Mouse (Mus musculus): ENCODE measurements at regions not wholly inside any gene's neighbourhood (a gene's known extent, or its start where the extent isn't known, plus 50 kb on each side); places are given as distances from the start of the nearest gene placed in this dataset.

DNA sequence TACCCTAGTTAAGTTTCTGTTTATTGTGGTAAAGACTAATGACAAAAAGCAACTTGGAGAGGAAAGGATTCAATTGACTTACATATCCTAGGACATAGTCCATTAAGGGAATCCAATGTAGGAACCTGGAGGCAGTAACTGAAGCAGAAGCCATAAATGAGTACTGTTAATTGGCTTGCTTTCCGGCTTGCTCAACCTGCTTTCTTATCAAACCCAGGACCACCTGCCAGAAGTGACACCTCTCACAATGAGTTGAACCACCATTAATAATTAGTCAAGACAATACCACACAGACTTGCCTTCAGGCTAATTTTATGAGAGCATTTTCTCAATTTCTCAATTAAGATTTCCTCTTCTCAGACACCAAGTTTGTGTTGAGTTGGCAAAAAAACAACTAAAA, 148.8 kb downstream of the Ccser2 start:
- no peak for DNase-seq (ENCODE audit: low spot score in 2 of 2)

DNA sequence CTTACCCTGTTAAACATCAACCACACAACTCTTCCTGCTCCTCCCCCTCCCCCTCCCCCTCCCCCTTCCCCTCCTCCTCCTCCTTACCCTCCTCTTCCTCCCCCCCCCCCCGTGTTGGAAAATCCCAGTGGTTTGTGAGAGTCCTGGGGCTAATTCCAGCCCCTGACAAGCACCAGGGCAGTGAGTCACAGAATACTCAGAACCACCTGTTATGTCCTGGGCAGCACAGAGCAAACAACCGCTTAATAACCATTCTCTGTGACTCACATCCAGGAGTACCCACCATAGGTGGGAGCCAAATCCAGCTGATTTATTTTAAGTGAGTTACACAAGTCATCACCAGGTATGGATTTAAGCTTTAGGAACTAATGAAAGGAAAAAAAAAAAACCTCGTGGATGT, 166.2 kb downstream of the Ccser2 start:
- DNase-seq (ENCODE audit: low spot score in 2 of 2), result no peak

DNA sequence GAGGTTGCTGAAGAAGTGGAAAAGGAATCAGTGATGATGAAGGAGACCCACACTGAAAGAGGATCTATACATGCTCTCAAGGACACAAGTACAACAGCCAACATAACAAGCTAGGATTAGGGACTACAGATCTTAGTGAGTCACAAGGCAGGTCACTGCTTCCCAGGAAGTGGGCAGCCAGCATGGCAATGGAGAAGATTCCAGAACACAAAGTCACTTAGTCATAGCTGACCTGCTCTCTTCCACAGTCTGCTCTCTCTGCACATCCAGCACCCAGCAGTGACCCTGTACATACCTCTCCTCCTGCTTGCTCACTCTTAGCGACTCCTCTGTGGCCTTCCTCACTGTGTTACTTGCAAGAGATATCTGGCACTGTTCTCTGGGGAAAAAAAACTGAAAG, 168.8 kb downstream of the Ccser2 start:
- DNase-seq (ENCODE audit: low spot score in 2 of 2), result no peak

DNA sequence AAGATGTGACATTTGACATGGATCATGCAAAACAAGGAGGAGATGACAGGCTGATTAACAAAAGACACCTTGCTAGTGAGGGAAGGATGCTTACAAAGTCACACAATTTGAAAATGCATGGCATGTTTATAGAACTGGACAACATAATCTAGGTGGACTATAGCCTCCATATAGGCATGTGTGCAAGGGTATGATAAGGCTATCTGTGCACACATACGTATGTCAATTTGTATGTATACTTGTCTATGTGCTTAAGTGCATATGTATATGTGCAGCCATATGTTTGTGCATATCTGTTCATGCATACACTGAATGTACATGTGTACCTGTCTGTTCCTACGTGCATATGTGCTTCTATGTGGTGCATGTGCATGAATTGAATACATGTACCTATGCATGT, 186.7 kb downstream of the Ccser2 start:
- DNase-seq (ENCODE audit: low spot score in 2 of 2), result no peak

DNA sequence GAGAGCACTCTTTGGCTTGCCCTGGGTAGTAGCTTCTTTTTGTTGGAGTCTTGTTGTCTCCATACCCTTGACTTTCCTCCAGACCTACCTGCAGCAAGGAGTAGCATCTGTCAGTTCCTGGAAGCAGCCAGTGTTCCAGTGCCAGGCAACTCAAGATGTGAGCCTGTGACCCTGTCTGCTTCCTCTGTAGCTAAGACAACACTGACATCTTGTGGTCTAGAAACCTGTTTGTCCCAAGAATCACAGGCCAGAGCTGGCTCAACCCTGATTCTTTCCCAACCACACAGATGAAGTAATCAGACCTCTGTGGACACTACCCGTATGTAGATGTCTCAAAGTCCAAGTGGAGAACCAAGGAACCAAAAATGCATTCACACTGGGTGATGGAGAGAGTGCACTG, 189.6 kb downstream of the Ccser2 start:
- peak; percentile 39 to 47 for DNase-seq (ENCODE audit: low spot score in 2 of 2)

DNA sequence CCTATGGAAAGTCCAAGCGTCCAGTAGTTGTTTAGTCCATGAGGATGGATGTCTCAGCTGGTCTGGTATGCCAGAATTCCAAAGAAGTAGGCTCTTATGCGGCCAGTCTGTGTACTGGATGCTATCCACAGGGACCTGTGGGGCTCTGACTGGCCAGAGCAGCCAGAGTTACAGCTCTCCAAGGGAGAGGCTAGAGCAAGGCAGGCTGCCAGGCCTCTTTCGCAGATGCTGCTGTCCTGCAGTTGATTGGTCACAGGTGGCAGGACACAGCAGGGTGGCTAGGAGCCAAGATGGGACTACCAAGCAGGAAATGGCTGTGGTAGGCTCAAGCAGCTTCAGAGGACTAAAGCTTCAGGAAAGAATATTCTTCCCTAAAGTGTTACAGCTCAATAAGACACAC, 194.2 kb downstream of the Ccser2 start:
- DNase-seq (ENCODE audit: low spot score in 2 of 2), result no peak

DNA sequence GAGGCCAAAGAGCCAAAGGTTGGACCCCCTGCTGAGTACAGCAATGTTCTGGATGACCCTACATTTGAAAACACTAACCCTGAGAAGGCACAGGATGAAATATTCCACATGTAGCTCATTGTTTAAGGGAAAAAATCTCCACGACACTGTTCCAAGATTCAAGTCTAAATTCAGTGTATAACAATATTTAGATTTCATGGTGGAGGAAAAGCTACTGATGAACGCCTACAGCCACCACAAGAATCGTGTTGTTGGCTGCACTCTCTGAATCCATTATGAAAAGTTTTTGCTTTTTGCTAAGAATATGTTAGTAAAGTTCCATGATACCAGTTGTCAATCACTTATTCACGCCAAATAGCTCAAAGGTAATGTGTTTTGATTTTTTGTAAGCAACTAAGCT, 204.2 kb downstream of the Ccser2 start:
- DNase-seq (ENCODE audit: low spot score in 2 of 2), result no peak

DNA sequence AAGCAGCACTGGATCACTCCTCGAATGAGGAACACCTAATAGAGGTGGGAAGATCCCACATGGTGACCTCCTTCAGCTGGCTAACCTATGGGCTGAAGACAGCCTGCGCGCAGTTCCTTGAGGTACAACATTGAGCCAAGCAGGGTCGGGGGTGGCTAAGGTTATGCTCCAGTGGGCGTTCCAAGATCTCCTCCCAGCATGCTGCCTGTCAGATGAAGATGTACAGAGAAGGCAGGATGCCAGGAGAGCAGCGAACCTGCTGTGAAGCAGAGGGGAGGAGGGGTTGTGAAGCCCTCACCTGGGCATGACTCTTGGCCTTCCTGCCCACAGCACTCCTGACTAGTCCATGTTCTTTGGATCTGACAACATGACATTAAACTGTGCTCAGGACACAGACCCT, 212.5 kb downstream of the Ccser2 start:
- no peak for DNase-seq (ENCODE audit: low spot score in 2 of 2)

DNA sequence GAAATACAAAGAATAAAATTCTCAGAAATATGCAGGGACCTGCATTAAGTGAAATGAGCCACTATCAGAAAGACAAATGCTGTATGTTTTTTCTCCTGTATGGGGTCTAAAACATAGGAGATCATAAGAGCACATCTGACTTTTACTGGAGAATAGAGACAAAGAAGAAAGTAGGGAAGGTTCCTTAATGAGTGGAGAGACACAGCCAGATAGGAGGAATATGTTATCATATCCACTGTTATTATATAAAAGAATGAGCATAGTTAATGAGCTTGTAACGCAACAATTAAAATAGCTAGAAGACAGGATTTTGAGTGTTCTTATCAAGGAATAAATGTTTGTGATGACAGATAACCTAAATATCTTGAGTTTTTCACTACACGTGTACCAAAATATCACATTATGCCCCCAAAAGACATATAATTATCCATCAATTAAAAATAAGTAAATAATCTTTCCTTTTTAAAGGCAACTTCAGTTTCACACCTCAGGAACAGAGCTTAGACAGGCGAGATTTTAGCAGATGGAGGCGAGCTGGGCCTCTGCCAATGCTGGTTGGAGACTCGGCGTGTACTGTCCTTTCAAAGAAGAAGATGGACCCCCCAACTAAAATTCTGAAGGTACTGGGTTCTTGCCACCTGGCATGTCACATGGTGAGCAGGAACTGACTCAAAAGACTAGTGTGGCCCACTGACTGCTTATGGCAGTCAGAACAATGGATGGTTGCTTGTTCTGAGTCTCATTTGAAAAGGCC, 220.3 kb downstream of the Ccser2 start:
- peak in 1 of 2 experiments; percentile 17 for DNase-seq (ENCODE audit: low spot score in 2 of 2)

DNA sequence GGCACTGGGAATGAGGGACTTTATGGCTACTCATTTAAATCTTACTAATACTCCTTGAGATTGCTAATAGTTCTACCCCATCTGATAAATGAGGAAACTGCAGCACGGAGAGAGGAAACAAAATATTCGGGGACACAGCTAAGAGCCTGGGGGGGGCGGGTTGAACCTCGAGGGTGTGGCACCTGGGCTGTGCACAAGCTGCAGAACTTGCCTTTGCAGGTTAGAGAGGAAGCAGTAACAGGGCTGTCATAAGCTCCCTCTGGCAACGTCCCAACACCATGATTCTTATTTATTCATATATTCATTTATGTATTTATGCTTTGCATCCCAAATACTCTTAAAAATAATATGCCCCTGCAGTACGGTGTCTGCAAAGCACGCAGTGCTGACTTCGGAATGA, 237.5 kb downstream of the Ccser2 start:
- no peak for DNase-seq (ENCODE audit: low spot score in 2 of 2)

DNA sequence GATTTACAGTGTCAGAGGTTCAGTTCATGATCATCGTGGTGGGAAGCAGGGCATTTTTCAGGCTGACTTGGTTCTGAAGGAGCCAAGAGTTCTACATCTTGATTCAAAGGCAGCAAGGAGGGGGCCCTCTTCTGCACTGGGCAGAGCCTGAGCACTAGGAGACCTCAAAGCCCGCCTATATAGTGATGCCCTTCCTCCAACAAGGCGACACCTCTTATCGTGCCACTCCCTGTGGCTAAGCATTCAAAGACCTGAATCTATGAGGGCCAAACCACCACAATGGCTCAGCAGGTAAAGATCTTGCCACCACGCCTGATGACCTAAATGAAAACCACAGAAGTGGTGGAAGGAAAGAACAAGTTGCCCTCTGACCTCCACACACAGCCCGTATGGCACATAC, 242.5 kb downstream of the Ccser2 start:
- no peak for DNase-seq (ENCODE audit: low spot score in 2 of 2)

DNA sequence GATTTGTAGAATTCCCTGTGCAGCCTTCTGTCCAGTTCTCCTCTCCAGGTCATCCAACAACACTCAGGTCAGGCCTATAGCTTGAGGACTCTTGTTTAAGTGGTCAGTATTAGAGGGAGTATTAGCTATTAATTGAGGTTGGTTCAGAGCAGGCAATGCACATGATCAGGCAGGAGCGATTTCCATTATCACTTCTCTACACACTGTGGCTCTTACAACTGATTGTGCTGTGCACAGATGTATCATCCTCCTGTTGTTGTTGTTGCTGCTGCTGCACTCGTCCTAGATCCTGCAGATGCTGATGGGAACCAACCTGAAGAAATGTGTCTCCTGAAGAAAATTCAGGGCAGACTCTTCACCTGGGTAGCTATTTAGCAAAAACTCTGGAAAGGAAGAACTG, 252.9 kb downstream of the Ccser2 start:
- DNase-seq (ENCODE audit: low spot score in 2 of 2), result no peak

DNA sequence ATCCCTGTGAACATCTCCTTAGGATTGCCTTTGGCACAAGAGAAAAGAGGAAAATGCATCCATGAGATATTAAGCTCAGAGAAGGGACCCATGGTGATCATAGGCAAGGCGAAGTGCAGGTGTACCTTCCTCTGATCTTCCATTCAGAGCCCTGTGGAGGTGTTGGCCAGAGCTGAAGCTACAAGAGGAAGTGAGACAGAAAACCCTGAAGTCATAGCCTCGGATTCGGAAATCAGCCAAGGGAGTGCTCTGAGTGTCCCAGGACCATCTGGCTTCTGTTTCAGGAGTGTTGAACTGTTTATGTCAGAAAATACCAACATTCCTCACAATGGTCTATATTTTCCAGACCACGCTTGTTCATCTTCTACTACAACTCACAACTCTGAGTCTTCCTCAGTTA, 271.6 kb downstream of the Ccser2 start:
- DNase-seq (ENCODE audit: low spot score in 2 of 2), result no peak

DNA sequence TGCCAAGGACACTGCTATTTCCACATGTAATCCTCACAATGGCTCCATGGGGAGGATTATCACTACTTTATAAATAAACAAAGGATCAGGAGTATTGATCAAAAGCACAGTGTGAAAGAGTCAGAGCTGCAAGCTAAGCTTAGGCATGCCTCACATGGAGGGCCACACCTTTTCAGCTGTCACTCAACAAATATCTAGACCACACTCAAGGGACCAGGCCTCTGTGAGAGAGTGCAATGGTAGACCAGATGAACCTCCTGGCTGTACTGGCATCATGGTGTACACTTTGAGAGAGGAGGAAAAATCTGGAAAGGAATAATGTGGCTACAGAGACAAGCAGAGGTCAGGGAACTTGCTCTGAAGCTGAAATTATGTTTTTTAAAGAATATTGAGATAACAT, 276.6 kb downstream of the Ccser2 start:
- DNase-seq (ENCODE audit: low spot score in 2 of 2), result no peak

DNA sequence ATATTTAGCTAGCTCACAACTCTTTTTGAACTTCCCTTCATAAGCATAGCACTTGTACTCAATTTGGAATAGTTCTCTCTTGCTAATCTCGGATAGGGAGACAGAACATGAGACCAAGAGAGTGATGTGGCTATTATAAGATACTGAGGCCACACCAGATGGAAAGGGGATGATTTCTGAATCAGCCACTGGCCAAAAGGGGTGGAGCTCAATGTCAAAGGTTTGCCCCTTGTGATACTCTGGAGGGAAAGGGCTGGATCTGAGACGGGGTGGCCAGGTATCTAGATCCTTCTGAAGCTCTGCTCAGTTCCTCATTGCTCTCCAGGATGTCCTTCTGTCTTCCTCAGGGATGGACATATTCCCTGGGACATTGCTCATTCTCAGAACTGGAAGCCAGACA, 277.6 kb downstream of the Ccser2 start:
- DNase-seq (ENCODE audit: low spot score in 2 of 2), result no peak

DNA sequence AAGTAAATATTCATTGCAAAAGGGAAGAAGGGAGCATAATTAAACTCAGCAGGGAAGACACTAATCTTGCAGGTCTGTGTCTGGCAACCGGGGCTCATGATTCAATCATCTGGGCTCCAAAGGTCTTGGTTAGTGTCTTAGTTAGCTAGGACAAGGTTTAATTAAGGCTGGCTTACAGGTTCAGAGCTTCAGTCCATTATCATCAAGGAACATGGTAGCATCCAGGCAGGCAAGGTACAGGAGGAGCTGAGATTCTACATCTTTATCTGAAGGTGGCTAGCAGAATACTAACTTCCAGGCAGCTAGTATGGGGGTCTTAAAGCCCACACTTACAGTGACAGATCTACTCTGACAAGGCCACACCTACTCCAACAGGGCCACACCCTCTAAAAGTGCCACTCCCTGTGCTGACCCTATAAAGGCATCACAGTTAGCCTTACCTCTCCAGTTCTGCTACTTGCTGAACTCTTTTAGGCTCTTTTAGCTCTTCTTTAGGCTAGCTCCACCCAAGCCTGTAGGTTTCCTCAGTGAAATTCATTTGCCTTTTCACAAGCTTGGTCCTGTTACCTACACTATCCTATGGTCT, 309.8 kb downstream of the Ccser2 start:
- no peak for DNase-seq (ENCODE audit: low spot score in 2 of 2)

DNA sequence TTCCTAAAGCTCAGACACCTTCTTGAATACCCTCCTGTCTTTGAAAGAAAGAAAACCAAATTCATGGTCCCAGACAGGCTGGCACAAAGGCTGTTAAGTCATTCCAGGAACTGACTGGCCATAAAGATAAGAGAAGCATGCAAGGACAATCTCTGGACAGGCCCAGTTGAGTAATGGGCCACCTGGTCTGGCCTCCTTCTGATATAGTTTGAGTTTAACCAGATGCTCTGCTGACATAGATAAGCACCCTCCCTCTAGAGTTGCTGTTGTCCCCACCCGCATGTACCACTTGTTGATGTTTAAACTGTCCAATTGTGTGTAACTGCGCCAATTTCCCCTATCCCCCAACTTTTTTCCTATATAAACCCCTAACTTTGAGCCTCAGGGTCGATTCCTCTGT, 310.4 kb downstream of the Ccser2 start:
- no peak for DNase-seq (ENCODE audit: low spot score in 2 of 2)

DNA sequence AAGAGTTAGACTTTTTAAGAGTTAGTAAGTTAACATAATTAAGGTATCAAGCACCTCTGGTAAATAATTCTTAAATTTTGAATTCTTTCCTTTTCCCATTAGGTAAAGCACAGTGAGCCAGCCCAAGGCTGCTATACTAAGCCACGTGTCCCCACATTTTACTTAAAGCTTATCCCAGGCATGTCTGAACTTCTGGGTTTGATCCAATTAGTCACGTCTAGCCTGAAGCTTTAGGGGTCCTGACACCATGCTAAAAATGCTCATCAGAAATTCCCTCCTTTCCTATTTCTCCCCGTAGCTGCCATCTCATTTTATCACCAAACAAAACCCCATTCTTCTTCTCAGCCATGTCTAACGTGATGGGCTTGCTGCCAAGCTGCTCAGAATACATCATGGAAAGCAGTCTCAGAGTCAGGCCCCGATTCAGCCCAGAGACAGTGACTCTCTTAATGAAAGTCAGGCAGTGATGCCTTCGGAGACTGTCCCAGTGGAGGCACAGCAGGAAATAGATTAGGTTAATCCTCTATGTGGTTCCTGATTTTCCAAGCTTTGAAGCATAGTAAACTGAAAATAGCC, 315.5 kb downstream of the Ccser2 start:
- peak in 1 of 2 experiments; percentile 29 for DNase-seq (ENCODE audit: low spot score in 2 of 2)

DNA sequence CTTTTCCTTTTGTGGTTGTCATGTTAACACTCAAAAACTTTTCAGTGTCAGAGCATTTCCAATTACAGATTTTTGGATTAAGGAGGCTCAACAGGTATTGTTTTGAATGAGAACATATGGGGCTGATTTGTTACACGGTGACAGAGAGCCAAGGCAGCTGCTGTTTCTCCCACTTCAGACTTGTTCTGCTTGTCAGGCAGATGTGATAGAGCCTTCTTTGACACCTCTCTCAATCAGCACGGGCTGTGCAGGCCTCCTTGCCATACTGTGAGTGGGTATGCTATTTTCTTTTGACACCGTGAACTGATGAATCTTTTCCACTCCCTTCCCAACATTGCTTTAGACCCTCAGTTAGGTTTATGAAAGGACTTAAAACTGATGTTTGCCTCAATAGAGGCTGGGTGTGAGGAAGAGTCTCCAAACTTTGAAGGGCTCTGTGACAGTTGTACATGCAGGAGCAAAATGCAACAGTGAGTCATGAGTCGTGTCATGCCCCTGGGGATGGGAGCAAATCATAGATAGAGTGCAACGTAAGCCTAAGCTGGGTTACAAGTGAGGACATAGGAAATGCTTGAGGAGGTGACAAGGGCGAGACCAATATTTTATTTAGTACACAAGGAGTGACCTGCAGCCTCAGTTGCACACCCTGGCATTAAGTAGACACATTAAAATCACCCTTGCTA, 317.4 kb downstream of the Ccser2 start:
- no peak for DNase-seq (ENCODE audit: low spot score in 2 of 2)

DNA sequence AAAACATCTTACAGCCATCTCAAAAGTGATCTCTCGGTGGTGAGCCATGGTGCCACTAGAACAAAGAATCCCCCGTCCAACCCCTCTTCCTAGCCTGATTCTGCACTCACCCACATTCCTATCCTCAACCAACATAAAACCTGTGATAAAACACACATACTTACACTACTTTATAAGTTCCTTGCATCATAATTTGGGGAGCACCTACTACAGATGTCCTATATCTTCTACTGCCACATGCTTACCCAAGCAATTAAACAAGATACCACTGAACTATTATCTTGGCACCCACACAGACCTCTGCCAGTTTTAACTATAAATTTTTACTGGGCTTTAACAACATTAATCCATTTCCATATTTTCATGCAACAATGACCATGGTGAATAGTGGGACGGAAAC, 321.9 kb downstream of the Ccser2 start:
- no peak for DNase-seq (ENCODE audit: low spot score in 2 of 2)

DNA sequence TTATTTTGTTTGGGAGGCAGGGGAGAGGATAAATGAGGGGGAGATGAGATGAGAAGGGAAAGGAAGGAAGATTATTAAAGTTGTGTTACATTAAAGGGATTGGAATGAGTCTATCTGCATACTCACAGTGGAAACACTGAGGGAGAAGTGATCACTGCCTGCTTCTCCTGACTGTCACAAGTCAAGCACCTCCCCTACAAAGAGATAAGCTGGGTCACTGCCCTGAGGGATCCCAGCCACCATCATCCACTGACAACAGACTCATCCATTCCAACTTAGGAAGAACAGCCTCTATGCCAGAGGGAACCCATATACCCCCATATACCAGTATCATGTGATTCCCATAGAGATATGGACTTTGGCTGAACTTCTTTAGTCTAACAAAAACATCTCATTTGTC, 322.3 kb downstream of the Ccser2 start:
- no peak for DNase-seq (ENCODE audit: low spot score in 2 of 2)

DNA sequence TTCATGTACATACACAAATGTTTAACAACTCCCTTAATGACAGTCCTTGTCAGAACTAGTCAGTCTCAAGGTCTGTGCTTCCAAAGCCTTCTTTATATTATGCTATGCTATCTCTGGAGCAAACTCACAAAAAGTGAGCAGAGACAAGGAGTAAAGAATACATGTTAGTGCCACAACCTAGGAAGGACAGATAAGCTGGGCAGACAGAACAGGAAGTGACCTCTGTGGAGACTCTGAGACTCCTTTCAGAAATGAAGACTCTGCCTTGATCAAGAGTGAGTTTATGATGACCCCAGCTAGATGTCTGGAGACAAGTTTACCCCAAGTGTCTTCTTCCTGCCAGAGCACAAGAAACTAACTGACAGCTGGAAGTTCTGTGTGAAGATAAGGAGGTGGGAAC, 343.8 kb downstream of the Ccser2 start:
- no peak for DNase-seq (ENCODE audit: low spot score in 2 of 2)

Data from layer of hippocampus, postnatal 14 days (tissue).